Mouse (Mus musculus) thymus, adult 2 months (tissue): ENCODE measurements around the gene Metrn. TPM values are rescaled to one million over a fixed set of nuclear protein-coding genes. Genes with fewer than 3 reads are reported as not detected.

Experiments used
- DNase-seq: peaks from one replicate; pipeline ENCODE4 v3.0.0; 2021
- H3K27ac ChIP-seq: fragments of 200-500 bp; 2 replicates; pipeline ENCODE4 v1.5.1; 2012; ENCODE audit warnings: low read length, control low read depth; ENCODE audit not compliant: control insufficient read depth, insufficient read depth
- H3K27me3 ChIP-seq: fragments of 200-500 bp; 2 replicates; pipeline ENCODE4 v1.6.1; 2012; ENCODE audit warnings: mild to moderate bottlenecking, low read length, moderate library complexity, mixed read lengths; ENCODE audit not compliant: control insufficient read depth, insufficient read depth
- H3K36me3 ChIP-seq: fragments of 200-500 bp; 2 replicates; pipeline ENCODE4 v1.6.1; 2012; ENCODE audit warnings: mild to moderate bottlenecking, low read length, moderate library complexity; ENCODE audit not compliant: control insufficient read depth, insufficient read depth
- H3K4me1 ChIP-seq: fragments of 200-500 bp; replicated peaks from 2 replicates; pipeline ENCODE4 v1.6.1; 2012; ENCODE audit warnings: low read length; ENCODE audit not compliant: control insufficient read depth, insufficient read depth
- H3K4me3 ChIP-seq: fragments of 200-500 bp; 2 replicates; pipeline ENCODE4 v1.5.1; 2012; ENCODE audit warnings: mild to moderate bottlenecking, low read length, control low read depth, moderate library complexity; ENCODE audit not compliant: control insufficient read depth, insufficient read depth
- CTCF ChIP-seq: fragments of 200-500 bp; IDR thresholded peaks from 2 replicates; pipeline ENCODE4 v1.5.1; 2012; ENCODE audit warnings: mild to moderate bottlenecking, control low read depth, low read length, moderate library complexity, borderline replicate concordance; ENCODE audit not compliant: control insufficient read depth, poor library complexity, insufficient read depth; ENCODE audit errors: extremely low read depth
- POLR2A ChIP-seq: fragments of 200-500 bp; IDR thresholded peaks from 2 replicates; pipeline ENCODE4 v1.6.1; 2012; ENCODE audit warnings: mild to moderate bottlenecking, low read length, control low read depth, moderate library complexity; ENCODE audit not compliant: control insufficient read depth, poor library complexity, insufficient read depth; ENCODE audit errors: extremely low read depth
- WGBS: fragments of 180-500 bp; shearing (Covaris S2); methylation state at CpG from one replicate; pipeline ENCODE4 v1.1.7; 2018; 5-methylcytosine and 5-hydroxymethylcytosine counted together
- polyA plus RNA-seq: library from polyadenylated mRNA; depleted of rRNA; stranded (reverse); fragments of >200 nt; gene quantifications from 2 replicates; pipeline ENCODE4 v1.2.3, GENCODE M21; 2012

Gene Metrn
- polyA plus RNA-seq, 1 experiment, result 171 TPM

DNA sequence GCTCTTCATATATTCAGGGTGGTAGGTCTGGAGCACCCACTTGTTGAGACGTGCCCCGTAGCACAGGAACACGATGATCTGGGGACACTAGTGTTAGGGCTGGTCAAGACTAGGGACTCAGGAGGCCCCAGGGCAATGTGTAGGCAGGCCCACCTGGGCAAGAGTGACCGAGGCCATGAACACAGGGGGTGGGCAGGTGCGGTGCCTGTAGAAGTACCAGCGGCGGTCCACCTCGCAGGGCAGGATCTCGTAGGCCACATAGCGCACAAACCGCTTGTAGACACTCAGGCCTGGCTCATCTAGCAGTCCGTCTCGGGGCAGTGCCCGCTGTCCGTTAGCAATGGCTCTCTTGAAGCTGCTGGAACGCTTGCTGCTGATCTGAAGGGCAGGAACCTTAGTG, 38.9 kb upstream of the Metrn start:
- WGBS, result 96% methylated on average over 16 of the region's 16 CpGs
- H3K36me3 ChIP-seq, result peaks cover 26% of the 10 kb centered on the region
- DNase-seq, result no peak
- H3K27me3 ChIP-seq, result no peaks in the 10 kb centered on the region
- H3K4me1 ChIP-seq, result peaks cover 43% of the 10 kb centered on the region
- TF ChIP-seq POLR2A (no peak), CTCF (no peak)
- H3K4me3 ChIP-seq, result no peak overlapping the region
- no peak overlapping the region for H3K27ac ChIP-seq

DNA sequence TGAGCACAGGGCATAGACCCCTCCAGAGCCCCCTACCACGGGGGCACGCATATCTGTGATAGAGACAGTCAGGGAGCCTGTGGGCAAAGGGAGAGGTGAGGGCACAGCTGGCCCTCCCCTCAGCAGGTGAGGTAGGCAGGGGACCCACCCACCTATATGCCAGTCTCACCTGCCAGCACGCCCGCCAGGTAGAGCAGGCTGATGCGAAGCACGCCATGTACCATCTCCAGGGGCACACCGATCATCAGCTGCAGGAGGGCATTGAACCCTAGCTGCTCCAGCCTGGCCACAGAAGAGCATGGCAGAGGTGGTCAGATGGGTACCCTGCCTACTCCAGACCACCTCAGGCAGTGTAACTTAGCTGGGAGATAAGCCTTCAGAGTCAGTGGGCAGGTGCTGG, 38.4 kb upstream of the Metrn start:
- no peaks in the 10 kb centered on the region for H3K27me3 ChIP-seq
- H3K27ac ChIP-seq, result no peak overlapping the region
- TF ChIP-seq CTCF (no peak), POLR2A (no peak)
- peaks cover 25% of the 10 kb centered on the region for H3K36me3 ChIP-seq
- WGBS, result 97% methylated on average over 7 of the region's 7 CpGs
- H3K4me1 ChIP-seq, result peaks cover 43% of the 10 kb centered on the region
- no peak overlapping the region for H3K4me3 ChIP-seq
- no peak for DNase-seq

DNA sequence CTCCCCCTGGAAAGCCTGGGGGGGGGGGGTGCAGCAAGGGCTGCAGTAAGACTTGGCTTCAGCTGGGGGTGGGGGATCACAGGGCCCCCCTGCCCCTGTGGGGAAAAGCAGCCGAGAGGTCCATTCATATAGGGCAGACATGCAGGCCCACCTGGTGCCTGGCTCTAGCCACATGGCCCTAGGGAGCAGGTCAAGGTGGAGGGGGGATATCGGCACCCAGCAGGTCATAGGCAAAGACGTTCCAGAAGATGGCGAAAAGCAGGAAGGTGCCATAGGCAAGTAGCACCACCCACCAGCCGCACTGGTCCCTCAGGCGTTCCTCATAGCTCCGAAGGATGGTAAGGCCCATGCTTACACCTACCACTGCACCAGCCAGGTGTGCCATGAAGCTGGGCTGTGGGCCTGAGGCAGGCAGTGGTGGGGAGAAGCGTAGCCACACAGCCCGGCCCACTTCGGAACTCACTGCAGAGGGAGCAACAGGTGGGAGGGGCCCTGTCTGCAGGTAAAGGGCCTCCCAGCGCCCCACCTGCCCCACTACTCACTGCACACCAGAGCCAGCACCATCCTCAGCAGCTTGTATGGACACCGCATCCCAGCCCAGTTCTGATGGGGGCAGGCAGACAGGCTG, 37.8 kb upstream of the Metrn start:
- DNase-seq, result no peak

GRCm38 (mm10) chr17:25833961-25834594, 37.1 kb upstream of the Metrn start:
- 59% methylated on average over 6 of the region's 6 CpGs for WGBS
- no peak for DNase-seq
- H3K27me3 ChIP-seq, result no peaks in the 10 kb centered on the region
- no peak overlapping the region for H3K27ac ChIP-seq
- peak overlapping the region; percentile 93 for H3K4me3 ChIP-seq
- peaks cover 13% of the 10 kb centered on the region for H3K36me3 ChIP-seq
- TF ChIP-seq CTCF (no peak), POLR2A (no peak)
- peaks cover 51% of the 10 kb centered on the region for H3K4me1 ChIP-seq

More for the DNA sequence above, 37.8 kb upstream of the Metrn start:
- WGBS, result 95% methylated on average over 12 of the region's 12 CpGs
- peaks cover 44% of the 10 kb centered on the region for H3K4me1 ChIP-seq
- peaks cover 19% of the 10 kb centered on the region for H3K36me3 ChIP-seq
- no peak overlapping the region for H3K27ac ChIP-seq
- no peak for TF ChIP-seq POLR2A
- no peak for TF ChIP-seq CTCF
- H3K27me3 ChIP-seq, result no peaks in the 10 kb centered on the region
- no peak overlapping the region for H3K4me3 ChIP-seq

DNA sequence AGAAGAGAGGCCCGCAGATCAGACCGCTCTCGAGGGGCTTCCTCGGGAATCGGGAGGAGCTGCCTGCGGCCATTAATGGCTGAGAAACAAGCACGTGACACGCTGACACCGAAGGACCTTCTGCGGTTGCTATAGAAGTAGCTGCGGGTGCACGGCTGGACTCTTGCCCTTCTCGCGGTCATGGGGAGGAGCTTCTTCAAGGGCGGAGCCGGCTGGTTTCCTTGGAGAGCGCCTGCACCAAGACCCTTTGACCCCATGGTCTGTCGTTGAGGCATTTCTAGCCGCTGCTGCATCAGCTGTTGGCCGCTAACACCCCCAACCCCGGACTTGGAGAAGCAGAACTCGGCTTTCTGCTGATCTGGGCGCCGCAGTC, 36.3 kb upstream of the Metrn start, which contains the start of gene Stub1:
TSS of gene Stub1 (minus strand) at position 114 of the 373 bp plus-strand sequence.
- under 1% methylated on average over 24 of the region's 24 CpGs for WGBS
- no peak within 1 kb of the TSS for H3K27ac ChIP-seq
- peaks cover 8% of the 10 kb centered on the region for H3K36me3 ChIP-seq
- no peaks in the 10 kb centered on the region for H3K27me3 ChIP-seq
- no peak for TF ChIP-seq CTCF
- no peak for TF ChIP-seq POLR2A
- H3K4me3 ChIP-seq, result peak within 1 kb of the TSS; percentile 93
- DNase-seq, result peak; percentile 60
- peaks cover 55% of the 10 kb centered on the region for H3K4me1 ChIP-seq

DNA sequence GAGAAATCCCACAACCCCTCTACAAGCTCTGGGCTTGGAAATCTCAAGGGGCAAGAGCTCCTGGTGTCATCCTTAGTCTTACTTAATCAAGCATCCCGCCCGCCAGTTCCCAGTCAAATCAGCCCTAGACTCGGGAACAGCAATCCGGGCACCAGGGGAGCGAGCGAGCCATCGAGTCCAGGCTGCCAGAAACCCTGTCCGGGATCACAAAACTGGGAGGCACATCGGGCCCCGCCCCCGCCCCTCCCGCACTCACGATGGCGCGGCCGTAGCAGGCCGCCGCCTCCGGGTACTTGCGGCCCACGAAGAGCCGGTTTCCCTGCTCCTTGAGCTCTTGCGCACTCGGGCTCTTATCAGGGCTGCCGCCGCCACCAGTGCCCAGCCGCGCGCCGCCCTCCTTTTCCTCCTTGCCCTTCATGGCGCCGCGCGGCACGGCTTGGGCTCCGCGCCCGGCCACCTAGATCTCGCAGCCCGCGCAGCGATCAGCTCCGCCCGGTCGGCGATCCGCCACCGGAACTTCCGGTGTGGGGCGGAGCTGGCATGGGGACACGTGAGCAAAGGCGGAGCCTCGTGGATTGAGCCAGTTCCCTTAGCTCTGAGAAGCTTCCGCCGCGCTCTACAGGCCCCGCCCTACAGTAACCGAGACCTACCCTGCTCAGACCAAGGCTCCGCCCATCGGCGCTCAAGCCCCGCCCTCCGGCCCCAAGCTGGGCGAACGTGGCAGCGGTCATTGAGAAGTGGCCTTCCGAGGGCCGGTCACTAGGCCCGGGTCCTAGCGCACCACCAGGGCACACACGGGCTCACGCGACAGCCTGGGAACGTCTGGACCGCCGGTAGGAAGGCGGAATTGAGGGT, 35.7 kb upstream of the Metrn start:
- no peak overlapping the region for H3K27ac ChIP-seq
- TF ChIP-seq CTCF, result peak; percentile 53
- peak; percentile 79 for TF ChIP-seq POLR2A
- H3K36me3 ChIP-seq, result peaks cover 4% of the 10 kb centered on the region; the same call in 1 of the 2 replicates
- H3K27me3 ChIP-seq, result no peaks in the 10 kb centered on the region
- H3K4me3 ChIP-seq, result peak overlapping the region; percentile 93
- under 1% methylated on average over 76 of the region's 77 CpGs for WGBS
- peaks cover 56% of the 10 kb centered on the region for H3K4me1 ChIP-seq
- DNase-seq, result peak; percentile 98
